Mouse (Mus musculus): ENCODE results near the gene Vps8. TPM values are rescaled to one million over a fixed set of nuclear protein-coding genes. Genes with fewer than 3 reads are reported as not detected.

Gene Vps8
- total RNA-seq, 2 experiments from 2014 or later: 13.1 to 20.9 TPM

DNA sequence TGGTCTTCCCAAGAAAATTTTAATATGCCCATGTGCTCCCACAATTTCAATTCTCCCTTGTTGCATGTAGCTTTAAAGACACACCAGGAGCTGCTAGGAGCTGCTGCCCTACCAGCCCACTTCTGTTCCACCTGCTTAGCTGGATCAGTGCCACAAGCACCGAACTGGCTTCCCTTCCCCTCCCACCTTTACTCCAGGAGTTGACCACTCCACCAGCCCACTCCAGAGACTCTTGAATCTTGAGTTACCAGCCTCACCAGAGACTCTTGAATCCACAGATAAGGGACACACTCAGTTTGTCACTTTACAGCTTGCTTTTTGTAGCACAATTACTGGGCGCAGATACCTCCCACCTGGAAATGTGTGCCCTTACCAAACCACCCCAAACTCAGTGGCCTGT is 197.7 kb downstream of the Vps8 start:
- ATAC-seq (ENCODE audit: poor library complexity, severe bottlenecking): no peak

DNA sequence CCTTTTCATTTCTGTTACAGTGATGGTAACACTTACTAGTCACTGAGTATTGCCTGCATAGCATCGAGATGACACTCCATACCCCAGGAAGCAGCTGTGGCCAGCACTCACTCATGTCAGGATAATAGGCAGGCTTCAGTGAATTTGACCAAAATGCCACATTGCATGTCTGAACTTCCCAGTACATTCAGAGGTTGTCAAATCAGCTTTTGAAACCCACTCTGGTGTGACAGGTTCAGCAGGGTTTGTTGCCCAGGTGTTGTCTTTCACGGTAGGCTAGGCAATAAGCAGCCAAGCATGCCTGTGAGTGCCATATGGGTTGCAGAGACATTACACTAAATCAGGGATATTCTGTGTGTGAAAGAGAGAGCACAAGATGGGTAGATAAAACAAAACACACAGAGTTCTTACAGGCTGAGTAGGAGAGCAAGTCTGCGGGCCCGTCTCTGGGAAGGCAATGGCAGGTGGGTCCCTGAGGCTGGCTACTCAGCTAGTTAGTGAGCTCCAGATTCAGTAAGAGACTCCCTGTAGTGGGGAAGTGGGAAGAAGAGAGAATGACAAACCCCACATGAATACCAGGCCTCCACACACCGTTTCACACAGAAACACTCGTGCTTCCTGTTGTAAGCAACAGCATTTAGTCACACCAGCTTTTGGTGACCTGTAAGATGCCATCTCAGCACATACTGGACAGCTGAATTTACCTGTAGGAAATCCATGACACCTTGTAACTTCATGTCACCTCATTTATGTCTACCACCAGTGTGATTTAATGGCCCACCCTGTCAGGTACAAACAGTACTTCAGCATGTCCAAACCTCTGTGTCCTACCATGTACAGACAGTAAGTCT is 203.1 kb downstream of the Vps8 start:
- no peak for ATAC-seq (ENCODE audit: poor library complexity, severe bottlenecking)

GRCm38 (mm10) chr16:21627248-21627647 is 204.3 kb downstream of the Vps8 start:
- ATAC-seq (ENCODE audit: poor library complexity, severe bottlenecking): no peak

- ATAC-seq (ENCODE audit: poor library complexity, severe bottlenecking): no peak
Observed at GRCm38 (mm10) chr16:21628061-21628591, 205.2 kb downstream of the Vps8 start.

DNA sequence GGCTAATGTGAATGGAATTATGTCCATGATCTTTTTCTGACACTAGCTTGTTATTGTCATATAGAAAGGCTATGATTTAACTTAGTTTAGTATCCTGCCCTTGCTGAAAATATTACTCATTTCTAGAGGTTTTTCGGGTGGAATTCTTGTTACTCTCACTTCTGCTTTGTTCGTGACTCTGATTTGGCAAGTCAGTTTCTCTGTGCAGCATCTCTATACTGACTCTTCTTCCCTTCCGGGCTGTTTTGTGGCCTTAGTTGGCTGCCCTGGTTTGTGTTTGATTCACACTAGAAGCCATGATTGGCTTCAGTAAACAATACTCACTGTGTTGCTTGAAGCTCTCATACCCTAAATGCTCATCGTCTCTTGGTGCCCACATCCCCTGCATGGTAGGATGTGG is 207.7 kb downstream of the Vps8 start:
- ATAC-seq (ENCODE audit: poor library complexity, severe bottlenecking): peak; percentile 73

DNA sequence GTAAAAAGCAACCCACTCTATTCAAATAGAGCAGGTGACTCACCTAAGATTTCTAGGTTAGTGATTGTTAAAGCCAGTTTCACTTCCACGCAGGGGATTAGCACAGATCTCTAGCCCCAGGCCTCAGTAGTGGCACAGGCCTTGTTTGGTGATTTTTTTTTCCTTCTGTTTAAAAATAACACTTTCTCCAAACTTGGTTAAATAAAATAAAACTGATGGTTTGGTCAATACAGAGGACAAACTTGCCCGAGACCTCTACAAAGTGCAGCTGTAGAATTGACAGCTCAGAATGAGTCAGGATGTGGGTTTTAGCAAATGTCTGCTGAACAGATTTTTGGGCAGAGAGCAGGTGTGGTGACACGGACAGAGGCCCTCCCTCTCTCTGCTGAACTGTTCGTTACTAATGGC is 208.9 kb downstream of the Vps8 start:
- ATAC-seq (ENCODE audit: poor library complexity, severe bottlenecking): no peak

GRCm38 (mm10) chr16:21634460-21634859 is 211.5 kb downstream of the Vps8 start:
- ATAC-seq (ENCODE audit: poor library complexity, severe bottlenecking): no peak

GRCm38 (mm10) chr16:21636156-21636853 is 213.4 kb downstream of the Vps8 start:
- ATAC-seq (ENCODE audit: poor library complexity, severe bottlenecking): no peak

- ATAC-seq (ENCODE audit: poor library complexity, severe bottlenecking): no peak
Observed at GRCm38 (mm10) chr16:21637201-21637819, 214.4 kb downstream of the Vps8 start.

- peak; percentile 11; the same call in 1 of the 2 replicates for ATAC-seq (ENCODE audit: poor library complexity, severe bottlenecking)
Observed at GRCm38 (mm10) chr16:21640766-21641499, 218.0 kb downstream of the Vps8 start.

GRCm38 (mm10) chr16:21641944-21642343 is 219.0 kb downstream of the Vps8 start:
- peak; percentile 86 for ATAC-seq (ENCODE audit: poor library complexity, severe bottlenecking)

- ATAC-seq (ENCODE audit: poor library complexity, severe bottlenecking): no peak
Observed at GRCm38 (mm10) chr16:21642906-21643305, 220.0 kb downstream of the Vps8 start.

GRCm38 (mm10) chr16:21643621-21644041 is 220.7 kb downstream of the Vps8 start:
- ATAC-seq (ENCODE audit: poor library complexity, severe bottlenecking): no peak

GRCm38 (mm10) chr16:21644066-21644561 is 221.2 kb downstream of the Vps8 start:
- ATAC-seq (ENCODE audit: poor library complexity, severe bottlenecking): no peak

GRCm38 (mm10) chr16:21644574-21644973 is 221.7 kb downstream of the Vps8 start:
- no peak for ATAC-seq (ENCODE audit: poor library complexity, severe bottlenecking)

- no peak for ATAC-seq (ENCODE audit: poor library complexity, severe bottlenecking)
Observed at GRCm38 (mm10) chr16:21645915-21646314, 223.0 kb downstream of the Vps8 start.

DNA sequence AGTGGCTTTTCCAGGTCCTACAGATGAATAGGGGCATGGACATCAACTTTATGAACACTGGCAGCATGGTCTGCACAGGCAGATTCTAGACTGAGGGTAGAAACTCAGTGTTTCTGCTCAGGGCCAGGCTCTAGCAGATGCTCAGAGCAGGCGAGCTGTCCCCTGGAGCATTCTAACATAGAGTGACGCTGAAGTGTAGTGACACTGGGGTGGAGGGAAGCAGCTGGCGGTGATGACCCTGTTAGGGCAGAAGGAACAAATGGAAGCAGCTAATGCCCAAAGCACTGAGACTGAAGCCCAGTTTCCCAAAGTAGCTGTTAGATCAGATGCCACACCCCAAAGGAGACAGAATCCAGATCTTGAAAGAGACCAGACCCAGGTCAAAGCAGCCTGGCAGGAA is 223.6 kb downstream of the Vps8 start:
- no peak for ATAC-seq (ENCODE audit: poor library complexity, severe bottlenecking)

DNA sequence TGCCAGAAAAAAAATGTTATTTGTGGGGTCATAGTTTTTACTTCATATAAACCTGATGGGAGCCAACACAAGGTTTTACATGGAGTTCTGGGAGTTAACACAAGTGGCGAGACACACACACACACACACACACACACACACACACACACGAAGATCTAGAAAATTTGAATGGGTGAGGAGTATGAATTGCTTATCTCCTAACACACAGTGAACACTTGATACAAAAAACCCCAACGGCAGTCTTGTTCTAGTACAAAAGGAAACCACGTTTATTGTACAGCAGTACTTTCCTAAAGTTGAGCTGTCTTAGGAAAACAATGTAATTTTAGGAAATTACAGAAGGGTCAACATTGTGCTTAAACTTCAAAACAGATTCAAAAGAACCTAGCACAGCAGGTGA is 225.9 kb downstream of the Vps8 start:
- ATAC-seq (ENCODE audit: poor library complexity, severe bottlenecking): no peak

DNA sequence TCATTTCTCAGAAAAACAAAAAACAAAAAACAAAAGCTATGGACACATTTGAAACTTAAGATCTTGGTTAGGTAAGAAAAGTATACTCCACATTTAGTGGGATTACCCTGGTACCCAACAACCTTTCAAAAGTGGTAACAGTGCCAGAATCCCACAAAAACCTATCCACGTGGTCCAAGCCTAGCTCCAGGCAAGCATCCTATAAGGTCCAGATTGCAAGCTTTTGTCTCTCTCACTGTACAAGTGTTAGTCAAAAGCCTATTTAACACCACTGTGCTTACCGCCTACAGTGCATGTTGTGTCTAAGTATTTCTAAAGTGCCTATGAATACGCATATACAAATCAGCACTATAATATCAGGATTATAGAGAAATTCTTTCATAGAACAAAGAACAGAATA is 227.4 kb downstream of the Vps8 start:
- no peak for ATAC-seq (ENCODE audit: poor library complexity, severe bottlenecking)

DNA sequence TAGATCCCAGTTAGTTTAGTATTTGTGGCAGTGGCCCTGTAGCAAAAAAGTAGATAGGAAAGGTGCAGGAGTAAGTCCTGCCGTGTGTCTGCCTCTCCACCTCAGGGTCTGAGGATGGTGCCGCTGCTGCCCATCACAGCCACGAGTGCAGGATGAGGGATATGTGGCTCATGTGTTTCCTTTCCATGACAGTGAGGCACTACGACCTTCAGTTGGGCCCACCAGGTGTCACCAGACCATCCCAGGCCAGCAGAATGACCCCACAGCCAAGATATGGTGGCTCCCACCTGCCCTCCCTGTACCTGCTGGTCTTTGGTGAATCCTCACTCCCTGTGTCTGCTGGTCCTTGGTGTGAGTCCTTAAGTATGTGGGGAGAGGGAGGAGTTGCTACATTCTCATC is 228.2 kb downstream of the Vps8 start:
- ATAC-seq (ENCODE audit: poor library complexity, severe bottlenecking): no peak

- ATAC-seq (ENCODE audit: poor library complexity, severe bottlenecking): no peak
Observed at GRCm38 (mm10) chr16:21653151-21653550, 230.2 kb downstream of the Vps8 start.
